In genomic region chr5:137287953-137288743, GRCm38 (mm10) we compare ENCODE assay signal across 8 mouse cellular contexts. TPM values are rescaled to one million over a fixed set of nuclear protein-coding genes. Genes with fewer than 3 reads are reported as not detected.
DNase-seq lines count a peak whose midpoint lies in the region; ATAC-seq lines count a peak whose summit lies in the region.

No protein-coding gene starts in this region.

- WGBS in heart, embryonic 14.5 days = 1% methylated on average over 59 of the region's 65 CpGs

- no peaks in the 10 kb centered on the region for H3K27me3 ChIP-seq in megakaryocyte, embryonic 14.5 days (replicated peaks)
- peaks cover 45% of the 10 kb centered on the region for H3K27me3 ChIP-seq in heart, embryonic 14.5 days (ENCODE audit: control insufficient read depth, insufficient read depth, low read length)

- ATAC-seq in megakaryocyte, adult 5-6 weeks (ENCODE audit: poor library complexity, severe bottlenecking) = no peak
- peak; percentile 9; the same call in 1 of the 2 replicates for ATAC-seq in heart, embryonic 14.5 days (ENCODE audit: insufficient number of reproducible peaks, insufficient read depth, low FRiP score, low read depth)

- no peak overlapping the region for H3K27ac ChIP-seq in heart, embryonic 14.5 days (replicated peaks in 1 of 2; ENCODE audit: control insufficient read depth in 1 of 2, insufficient read depth in 1 of 2, low read depth in 2 of 2, low read length in 2 of 2)

- DNase-seq in adrenal gland, postnatal 10 days = peak; percentile 21
- no peak for DNase-seq in adrenal gland, adult 18-20 months (ENCODE audit: low spot score in 2 of 2)
- peak; percentile 57 to 75 for DNase-seq in left cerebral cortex, adult 8-10 months (ENCODE audit: low spot score in 2 of 2)
- peak; percentile 32 to 45 for DNase-seq in natural killer cell, adult 2 months (ENCODE audit: low spot score in 2 of 2)
- DNase-seq in testis, postnatal 10 days (ENCODE audit: low spot score) = no peak

- H3K4me1 ChIP-seq in megakaryocyte, embryonic 14.5 days = peaks cover 78% of the 10 kb centered on the region
- H3K4me1 ChIP-seq in heart, embryonic 14.5 days (ENCODE audit: control insufficient read depth in 2 of 2, insufficient read depth in 2 of 2, low read length in 2 of 2) = peaks cover 13 to 32% of the 10 kb centered on the region in 2 experiments

- H3K4me2 ChIP-seq in heart, embryonic 14.5 days (ENCODE audit: low read length) = peak overlapping the region; percentile 90

- H3K4me3 ChIP-seq in megakaryocyte, embryonic 14.5 days (replicated peaks) = peak overlapping the region; percentile 95
- H3K4me3 ChIP-seq in heart, embryonic 14.5 days (ENCODE audit: control insufficient read depth in 1 of 2, insufficient read depth in 1 of 2, low read depth in 1 of 2, low read length in 2 of 2) = peak overlapping the region; percentile 40 to 41

- H3K9me3 ChIP-seq in megakaryocyte, embryonic 14.5 days = peaks cover 6% of the 10 kb centered on the region
- no peaks in the 10 kb centered on the region for H3K9me3 ChIP-seq in heart, embryonic 14.5 days (ENCODE audit: control insufficient read depth, low read length)

- H3K9ac ChIP-seq in heart, embryonic 14.5 days (ENCODE audit: low read length) = peak overlapping the region; percentile 66

- peaks cover 34% of the 10 kb centered on the region for H3K36me3 ChIP-seq in megakaryocyte, embryonic 14.5 days (replicated peaks; ENCODE audit: low read length)
- no peaks in the 10 kb centered on the region for H3K36me3 ChIP-seq in heart, embryonic 14.5 days (ENCODE audit: control insufficient read depth, insufficient read depth, low read length)

RNA-seq across cellular contexts. Expression of gene Ache, which starts 0.8 kb away (rescaled TPM):
- 10 to 100 TPM; 11.6 to 21.3 TPM for total RNA-seq in adrenal gland, postnatal 10 days (2021)
- total RNA-seq in adrenal gland, adult 18-20 months (2021) = 10 to 100 TPM; 10.0 to 12.9 TPM
- 206 and 642 TPM in 2 replicates for polyA plus RNA-seq in megakaryocyte, embryonic 14.5 days (2012; ENCODE audit: insufficient read depth, low replicate concordance)
- 0.09 and 0.50 TPM in 2 replicates for total RNA-seq in megakaryocyte, adult 5-6 weeks (2015)
- 0.07 and 0.08 TPM in 2 replicates for total RNA-seq in megakaryocyte, adult 5-6 weeks (2017)
- 11.2 and 12.5 TPM in 2 replicates for polyA plus RNA-seq in heart, embryonic 14.5 days (2014; fragmentation: Nextera tagmentation; extraction: Ambion mirVana)
- total RNA-seq in left cerebral cortex, adult 8-10 months (2022) = 10 to 100 TPM; 67.5 to 73.8 (median 70.9) TPM

RNA-seq across cellular contexts. Expression of gene Ufsp1, which starts 6.3 kb away (rescaled TPM):
- total RNA-seq in adrenal gland, postnatal 10 days (2021) = 10 to 100 TPM in 1 of 2 experiments, 1 to 10 TPM in 1; 7.6 to 11.5 TPM
- 10 to 100 TPM in 1 of 2 experiments, 1 to 10 TPM in 1; 8.8 to 10.2 TPM for total RNA-seq in adrenal gland, adult 18-20 months (2021)
- polyA plus RNA-seq in megakaryocyte, embryonic 14.5 days (2012; ENCODE audit: insufficient read depth, low replicate concordance) = 278 and 294 TPM in 2 replicates
- 0.18 and 1.4 TPM in 2 replicates for total RNA-seq in megakaryocyte, adult 5-6 weeks (2015)
- total RNA-seq in megakaryocyte, adult 5-6 weeks (2017) = 0.24 and 0.59 TPM in 2 replicates
- 7.1 and 7.4 TPM in 2 replicates for polyA plus RNA-seq in heart, embryonic 14.5 days (2014; fragmentation: Nextera tagmentation; extraction: Ambion mirVana)
- total RNA-seq in left cerebral cortex, adult 8-10 months (2022) = 10 to 100 TPM; 14.0 to 16.8 (median 16.1) TPM

RNA-seq across cellular contexts. Expression of gene Srrt, which starts 19.3 kb away (rescaled TPM):
- 100 to 1,000 TPM; 130 to 173 TPM for total RNA-seq in adrenal gland, postnatal 10 days (2021)
- total RNA-seq in adrenal gland, adult 18-20 months (2021) = 100 to 1,000 TPM; 169 to 174 TPM
- 163 and 271 TPM in 2 replicates for polyA plus RNA-seq in megakaryocyte, embryonic 14.5 days (2012; ENCODE audit: insufficient read depth, low replicate concordance)
- total RNA-seq in megakaryocyte, adult 5-6 weeks (2015) = 71.9 and 97.1 TPM in 2 replicates
- total RNA-seq in megakaryocyte, adult 5-6 weeks (2017) = 158 and 222 TPM in 2 replicates
- 58.6 and 69.9 TPM in 2 replicates for polyA plus RNA-seq in heart, embryonic 14.5 days (2014; fragmentation: Nextera tagmentation; extraction: Ambion mirVana)
- 100 to 1,000 TPM; 164 to 219 (median 188) TPM for total RNA-seq in left cerebral cortex, adult 8-10 months (2022)

RNA-seq across cellular contexts. Expression of gene Trip6, which starts 26.1 kb away (rescaled TPM):
- total RNA-seq in adrenal gland, postnatal 10 days (2021) = 10 to 100 TPM; 33.6 to 36.8 TPM
- total RNA-seq in adrenal gland, adult 18-20 months (2021) = 10 to 100 TPM; 30.1 to 39.4 TPM
- polyA plus RNA-seq in megakaryocyte, embryonic 14.5 days (2012; ENCODE audit: insufficient read depth, low replicate concordance) = 35.0 and 68.0 TPM in 2 replicates
- 4.1 and 4.2 TPM in 2 replicates for total RNA-seq in megakaryocyte, adult 5-6 weeks (2015)
- 2.1 and 2.9 TPM in 2 replicates for total RNA-seq in megakaryocyte, adult 5-6 weeks (2017)
- polyA plus RNA-seq in heart, embryonic 14.5 days (2014; fragmentation: Nextera tagmentation; extraction: Ambion mirVana) = 32.3 and 38.9 TPM in 2 replicates
- 1 to 10 TPM; 3.9 to 7.6 (median 5.1) TPM for total RNA-seq in left cerebral cortex, adult 8-10 months (2022)

RNA-seq across cellular contexts. Expression of gene Slc12a9, which starts 45.2 kb away (rescaled TPM):
- total RNA-seq in adrenal gland, postnatal 10 days (2021) = 10 to 100 TPM in 1 of 2 experiments, 1 to 10 TPM in 1; 9.2 to 12.6 TPM
- total RNA-seq in adrenal gland, adult 18-20 months (2021) = 1 to 10 TPM; 8.4 to 8.6 TPM
- polyA plus RNA-seq in megakaryocyte, embryonic 14.5 days (2012; ENCODE audit: insufficient read depth, low replicate concordance) = 2.5 and 6.4 TPM in 2 replicates
- 12.8 and 13.4 TPM in 2 replicates for total RNA-seq in megakaryocyte, adult 5-6 weeks (2015)
- total RNA-seq in megakaryocyte, adult 5-6 weeks (2017) = 20.9 and 21.6 TPM in 2 replicates
- 5.3 and 5.7 TPM in 2 replicates for polyA plus RNA-seq in heart, embryonic 14.5 days (2014; fragmentation: Nextera tagmentation; extraction: Ambion mirVana)
- total RNA-seq in left cerebral cortex, adult 8-10 months (2022) = 10 to 100 TPM; 24.4 to 28.0 (median 26.5) TPM

Comparison
In these comparisons a context has a peak if more than half of its experiments do, and no peak if none do; other contexts are left out.
1. DNase-seq: peak in adrenal gland, postnatal 10 days (single experiment), left cerebral cortex, adult 8-10 months (2 of 2) and natural killer cell, adult 2 months (2 of 2); none in adrenal gland, adult 18-20 months (0 of 2) and testis, postnatal 10 days (single experiment).
2. RNA of gene Ache, which starts 0.8 kb away (total RNA-seq): 67.5 to 73.8 TPM in left cerebral cortex, adult 8-10 months, 11.6 to 21.3 TPM in adrenal gland, postnatal 10 days and 10.0 to 12.9 TPM in adrenal gland, adult 18-20 months; 0.07 to 0.50 TPM in megakaryocyte, adult 5-6 weeks; every median in the first group is over 4 times any median in the second.